Mouse (Mus musculus): ENCODE measurements around the gene Flrt1. TPM values are rescaled to one million over a fixed set of nuclear protein-coding genes. Genes with fewer than 3 reads are reported as not detected.

The Flrt1 gene
- polyA plus RNA-seq (2014; fragmentation: Nextera tagmentation; extraction: Ambion mirVana) = 3.0 and 3.9 TPM in 2 replicates

GRCm38 (mm10) chr19:7105544-7105943 lies at the start of gene Flrt1:
TSS of gene Flrt1 (minus strand) at chr19:7105729.
- peaks cover 5% of the 10 kb centered on the region; the same call in 1 of the 2 replicates for H3K27me3 ChIP-seq (ENCODE audit: control insufficient read depth, insufficient read depth, low read length)
- ATAC-seq (ENCODE audit: insufficient number of reproducible peaks, low FRiP score, low TSS enrichment, low read depth) = no peak
- peak within 1 kb of the TSS; percentile 38; the same call in 1 of the 2 replicates for H3K9ac ChIP-seq (ENCODE audit: low read length)

GRCm38 (mm10) chr19:7155196-7155595 lies 49.7 kb upstream of the Flrt1 start:
- Histone ChIP-seq H3K4me3 (ENCODE audit: low read depth, low read length) (no peak overlapping the region), H3K27ac (replicated peaks; ENCODE audit: low read depth, low read length) (no peak overlapping the region; the same call in 1 of the 2 replicates), H3K27me3 (ENCODE audit: control insufficient read depth, insufficient read depth, low read length) (peaks cover 20% of the 10 kb centered on the region), H3K9me3 (ENCODE audit: control insufficient read depth, low read length) (no peaks in the 10 kb centered on the region), H3K4me2 (ENCODE audit: low read depth, severe bottlenecking) (no peak overlapping the region), H3K9ac (ENCODE audit: low read length) (no peak overlapping the region), H3K36me3 (ENCODE audit: control insufficient read depth, insufficient read depth, low read length) (no peaks in the 10 kb centered on the region), H3K4me1 (ENCODE audit: control insufficient read depth, insufficient read depth, low read length) (peaks cover 27% of the 10 kb centered on the region)
- ATAC-seq (ENCODE audit: insufficient number of reproducible peaks, low FRiP score, low TSS enrichment, low read depth) (no peak), DNase-seq (ENCODE audit: low spot score) (no peak)
- WGBS = 71% methylated on average over 6 of the region's 6 CpGs

More at GRCm38 (mm10) chr19:7105544-7105943, at the start of gene Flrt1:
- no peak for DNase-seq (ENCODE audit: low spot score)
- H3K36me3 ChIP-seq (ENCODE audit: control insufficient read depth, insufficient read depth, low read length) = no peaks in the 10 kb centered on the region
- WGBS = 63% methylated on average over 9 of the region's 9 CpGs
- H3K4me1 ChIP-seq (ENCODE audit: control insufficient read depth, insufficient read depth, low read length) = peaks cover 31% of the 10 kb centered on the region
- no peaks in the 10 kb centered on the region for H3K9me3 ChIP-seq (ENCODE audit: control insufficient read depth, low read length)
- no peak within 1 kb of the TSS for H3K27ac ChIP-seq (replicated peaks; ENCODE audit: low read depth, low read length)
- no peak within 1 kb of the TSS for H3K4me2 ChIP-seq (ENCODE audit: low read depth, severe bottlenecking)
- H3K4me3 ChIP-seq (ENCODE audit: low read depth, low read length) = no peak within 1 kb of the TSS

DNA sequence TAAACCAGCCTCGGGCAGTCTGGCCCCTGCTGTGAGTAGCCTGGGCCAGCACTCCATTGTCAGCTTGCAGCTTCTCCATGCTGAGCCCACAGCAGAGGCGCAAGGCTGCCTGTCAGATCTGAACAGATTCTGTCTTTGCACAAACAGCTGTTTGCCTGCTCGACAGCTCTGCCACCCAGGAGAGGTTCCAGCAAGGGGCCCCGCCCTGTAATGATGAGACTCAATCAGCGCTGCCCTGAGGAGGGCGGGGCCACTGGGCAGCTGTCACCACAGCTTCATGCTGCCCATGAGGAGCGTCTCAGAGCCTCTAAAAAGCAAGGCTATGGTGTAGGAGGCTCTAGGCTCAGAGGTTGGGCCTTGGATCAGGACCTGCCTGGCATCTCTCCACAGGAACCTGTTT lies 47.7 kb upstream of the Flrt1 start:
- Histone ChIP-seq H3K27me3 (ENCODE audit: control insufficient read depth, insufficient read depth, low read length) (peaks cover 11% of the 10 kb centered on the region), H3K4me1 (ENCODE audit: control insufficient read depth, insufficient read depth, low read length) (peaks cover 40% of the 10 kb centered on the region), H3K9ac (ENCODE audit: low read length) (no peak overlapping the region), H3K27ac (replicated peaks; ENCODE audit: low read depth, low read length) (no peak overlapping the region), H3K4me2 (ENCODE audit: low read depth, severe bottlenecking) (no peak overlapping the region), H3K36me3 (ENCODE audit: control insufficient read depth, insufficient read depth, low read length) (no peaks in the 10 kb centered on the region), H3K4me3 (ENCODE audit: low read depth, low read length) (no peak overlapping the region), H3K9me3 (ENCODE audit: control insufficient read depth, low read length) (no peaks in the 10 kb centered on the region)
- ATAC-seq (ENCODE audit: insufficient number of reproducible peaks, low FRiP score, low TSS enrichment, low read depth) = no peak
- DNase-seq (ENCODE audit: low spot score) = no peak
- 21% methylated on average over 7 of the region's 7 CpGs for WGBS

DNA sequence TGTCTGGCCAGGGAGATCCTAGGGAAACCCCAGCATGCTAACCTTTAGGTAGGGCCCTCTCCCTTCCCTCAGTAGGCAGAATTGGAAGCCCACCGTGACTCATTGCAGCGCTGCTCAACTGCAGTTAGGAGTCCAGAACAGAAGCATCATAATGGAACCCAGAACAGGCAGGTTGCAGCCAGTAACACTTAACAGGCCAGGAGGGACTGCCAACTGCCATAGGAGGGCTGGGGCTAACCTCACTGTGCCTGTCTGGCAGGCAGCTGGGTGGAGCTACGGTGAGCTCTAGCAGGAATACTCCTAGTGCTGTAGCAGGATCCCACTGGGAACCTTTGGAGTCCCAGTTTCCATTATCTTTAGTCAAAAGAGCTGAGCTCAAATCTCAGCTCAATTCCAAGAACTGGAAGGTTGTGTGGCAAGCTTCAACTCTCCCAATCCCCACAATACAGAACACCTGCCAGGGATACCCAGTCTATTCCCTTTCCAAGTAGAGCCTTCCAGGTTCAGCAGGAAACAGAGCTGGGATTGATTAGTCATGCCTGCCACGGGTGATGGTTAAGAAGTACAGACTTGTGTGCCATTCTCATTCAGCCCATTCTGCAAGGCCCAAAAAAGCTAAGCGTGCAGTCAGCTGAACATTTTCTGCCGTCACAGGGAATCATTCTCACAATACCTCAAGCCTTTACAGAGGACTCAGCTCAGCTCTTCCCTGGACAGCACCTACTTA lies 46.6 kb upstream of the Flrt1 start:
- Histone ChIP-seq H3K4me2 (ENCODE audit: low read depth, severe bottlenecking) (no peak overlapping the region), H3K27ac (replicated peaks; ENCODE audit: low read depth, low read length) (no peak overlapping the region), H3K9me3 (ENCODE audit: control insufficient read depth, low read length) (no peaks in the 10 kb centered on the region), H3K4me1 (ENCODE audit: control insufficient read depth, insufficient read depth, low read length) (peaks cover 42% of the 10 kb centered on the region), H3K4me3 (ENCODE audit: low read depth, low read length) (no peak overlapping the region), H3K27me3 (ENCODE audit: control insufficient read depth, insufficient read depth, low read length) (peaks cover 4% of the 10 kb centered on the region), H3K36me3 (ENCODE audit: control insufficient read depth, insufficient read depth, low read length) (no peaks in the 10 kb centered on the region), H3K9ac (ENCODE audit: low read length) (no peak overlapping the region)
- no peak for ATAC-seq (ENCODE audit: insufficient number of reproducible peaks, low FRiP score, low TSS enrichment, low read depth)
- WGBS = 87% methylated on average over 6 of the region's 6 CpGs
- DNase-seq (ENCODE audit: low spot score) = no peak

GRCm38 (mm10) chr19:7151300-7151926 lies 45.9 kb upstream of the Flrt1 start:
- H3K27me3 ChIP-seq (ENCODE audit: control insufficient read depth, insufficient read depth, low read length) = peaks cover 3% of the 10 kb centered on the region
- DNase-seq (ENCODE audit: low spot score) (no peak), ATAC-seq (ENCODE audit: insufficient number of reproducible peaks, low FRiP score, low TSS enrichment, low read depth) (no peak)
- no peak overlapping the region for H3K27ac ChIP-seq (replicated peaks; ENCODE audit: low read depth, low read length)
- H3K4me1 ChIP-seq (ENCODE audit: control insufficient read depth, insufficient read depth, low read length) = peaks cover 37% of the 10 kb centered on the region
- H3K4me3 ChIP-seq (ENCODE audit: low read depth, low read length) = no peak overlapping the region
- H3K9ac ChIP-seq (ENCODE audit: low read length) = no peak overlapping the region
- WGBS = 91% methylated on average over 7 of the region's 7 CpGs
- no peak overlapping the region for H3K4me2 ChIP-seq (ENCODE audit: low read depth, severe bottlenecking)
- H3K9me3 ChIP-seq (ENCODE audit: control insufficient read depth, low read length) = no peaks in the 10 kb centered on the region
- H3K36me3 ChIP-seq (ENCODE audit: control insufficient read depth, insufficient read depth, low read length) = no peaks in the 10 kb centered on the region

DNA sequence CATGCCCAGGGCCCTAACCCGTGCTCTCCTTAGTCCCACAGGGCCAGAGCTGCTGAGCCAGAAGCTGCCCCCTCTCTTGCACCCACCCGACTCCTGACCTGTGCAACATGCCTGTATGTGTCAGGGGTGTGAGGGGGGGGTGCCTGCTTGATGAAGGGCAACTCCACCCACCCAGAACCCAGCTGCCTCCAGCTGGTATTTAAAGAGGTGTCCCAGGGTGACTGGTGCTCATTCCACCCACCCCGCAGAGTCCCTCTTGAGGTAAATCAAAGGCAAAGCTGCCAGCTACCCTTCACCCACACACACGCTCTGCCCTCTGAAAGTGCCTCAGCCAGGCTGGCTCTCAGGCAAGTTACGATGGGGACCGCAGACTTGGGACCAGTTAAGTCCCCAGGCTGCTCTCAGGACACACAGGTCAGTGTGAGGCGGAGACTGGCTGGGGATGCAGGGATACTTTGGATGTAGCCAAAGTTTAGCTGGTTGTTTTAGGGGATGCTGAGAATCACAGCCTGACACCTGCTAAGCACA lies 43.7 kb upstream of the Flrt1 start:
- DNase-seq (ENCODE audit: low spot score) (no peak), ATAC-seq (ENCODE audit: insufficient number of reproducible peaks, low FRiP score, low TSS enrichment, low read depth) (no peak)
- WGBS = 62% methylated on average over 7 of the region's 7 CpGs
- no peaks in the 10 kb centered on the region for H3K36me3 ChIP-seq (ENCODE audit: control insufficient read depth, insufficient read depth, low read length)
- H3K9me3 ChIP-seq (ENCODE audit: control insufficient read depth, low read length) = no peaks in the 10 kb centered on the region; the same call in 1 of the 2 replicates
- H3K4me3 ChIP-seq (ENCODE audit: low read depth, low read length) = no peak overlapping the region
- H3K4me1 ChIP-seq (ENCODE audit: control insufficient read depth, insufficient read depth, low read length) = peaks cover 36% of the 10 kb centered on the region
- H3K4me2 ChIP-seq (ENCODE audit: low read depth, severe bottlenecking) = no peak overlapping the region
- peaks cover 17% of the 10 kb centered on the region for H3K27me3 ChIP-seq (ENCODE audit: control insufficient read depth, insufficient read depth, low read length)
- no peak overlapping the region for H3K27ac ChIP-seq (replicated peaks; ENCODE audit: low read depth, low read length)
- no peak overlapping the region for H3K9ac ChIP-seq (ENCODE audit: low read length)

DNA sequence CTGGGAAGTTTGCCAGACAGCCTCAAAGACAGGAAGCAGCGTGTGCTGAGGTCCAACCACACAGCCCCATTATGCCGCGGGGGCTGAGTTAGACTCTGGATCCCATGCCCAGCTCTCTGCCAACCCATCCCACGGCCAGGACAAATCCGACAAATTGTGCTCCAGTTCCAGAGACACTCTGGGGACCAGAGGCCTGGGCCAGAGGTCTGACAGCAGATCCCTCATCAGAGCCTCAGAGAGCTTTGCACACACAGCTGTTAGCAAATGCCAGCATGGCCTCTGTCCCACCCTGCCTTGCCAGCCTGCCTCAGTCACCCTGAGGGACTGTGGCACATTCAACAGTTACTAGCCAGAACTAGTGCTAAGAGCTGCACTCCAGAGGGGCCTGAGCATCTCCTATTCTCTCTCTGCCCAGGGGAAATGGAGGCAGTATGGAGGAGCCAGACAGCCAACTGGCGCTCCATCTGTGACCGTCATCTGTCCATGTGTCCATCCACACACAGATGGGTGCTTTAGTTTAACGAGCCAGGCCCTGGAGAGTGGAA lies 43.1 kb upstream of the Flrt1 start:
- no peak overlapping the region for H3K27ac ChIP-seq (replicated peaks; ENCODE audit: low read depth, low read length)
- H3K27me3 ChIP-seq (ENCODE audit: control insufficient read depth, insufficient read depth, low read length) = peaks cover 17% of the 10 kb centered on the region

DNA sequence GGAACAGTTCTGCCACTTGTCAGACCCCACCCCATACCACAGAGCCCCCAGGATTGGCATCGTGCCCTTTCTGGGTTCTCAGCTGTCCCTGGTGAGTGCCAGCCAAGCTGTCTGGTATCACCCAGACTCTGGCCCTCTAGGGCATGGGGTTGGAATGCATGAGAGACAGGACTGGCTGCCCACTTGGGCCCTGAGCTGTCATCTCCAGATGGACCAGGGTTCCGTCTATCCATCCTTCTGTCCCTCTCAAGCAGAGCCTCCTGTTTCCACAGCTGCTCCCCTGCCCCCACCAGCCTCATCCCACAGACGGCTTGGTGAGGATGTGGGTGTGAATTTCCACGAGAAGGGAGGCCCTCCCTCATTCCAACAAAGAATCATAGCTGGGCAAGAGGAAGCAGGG lies 42.6 kb upstream of the Flrt1 start:
- no peaks in the 10 kb centered on the region for H3K36me3 ChIP-seq (ENCODE audit: control insufficient read depth, insufficient read depth, low read length)
- whole genome bisulfite sequencing = 42% methylated on average over 4 of the region's 4 CpGs
- H3K4me3 ChIP-seq (ENCODE audit: low read depth, low read length) = no peak overlapping the region
- no peak for ATAC-seq (ENCODE audit: insufficient number of reproducible peaks, low FRiP score, low TSS enrichment, low read depth)
- no peak overlapping the region for H3K27ac ChIP-seq (replicated peaks; ENCODE audit: low read depth, low read length)
- peaks cover 20% of the 10 kb centered on the region for H3K27me3 ChIP-seq (ENCODE audit: control insufficient read depth, insufficient read depth, low read length)
- H3K4me1 ChIP-seq (ENCODE audit: control insufficient read depth, insufficient read depth, low read length) = peaks cover 42% of the 10 kb centered on the region
- no peak overlapping the region for H3K9ac ChIP-seq (ENCODE audit: low read length)
- no peak overlapping the region; the same call in 1 of the 2 replicates for H3K4me2 ChIP-seq (ENCODE audit: low read depth, severe bottlenecking)
- no peaks in the 10 kb centered on the region; the same call in 1 of the 2 replicates for H3K9me3 ChIP-seq (ENCODE audit: control insufficient read depth, low read length)
- no peak for DNase-seq (ENCODE audit: low spot score)

More for the DNA sequence above, 43.1 kb upstream of the Flrt1 start:
- H3K36me3 ChIP-seq (ENCODE audit: control insufficient read depth, insufficient read depth, low read length) = no peaks in the 10 kb centered on the region
- no peak overlapping the region for H3K4me3 ChIP-seq (ENCODE audit: low read depth, low read length)
- peaks cover 39% of the 10 kb centered on the region for H3K4me1 ChIP-seq (ENCODE audit: control insufficient read depth, insufficient read depth, low read length)
- no peak overlapping the region for H3K9ac ChIP-seq (ENCODE audit: low read length)
- DNase-seq (ENCODE audit: low spot score) (no peak), ATAC-seq (ENCODE audit: insufficient number of reproducible peaks, low FRiP score, low TSS enrichment, low read depth) (no peak)
- no peaks in the 10 kb centered on the region; the same call in 1 of the 2 replicates for H3K9me3 ChIP-seq (ENCODE audit: control insufficient read depth, low read length)
- WGBS = 64% methylated on average over 8 of the region's 8 CpGs
- no peak overlapping the region; the same call in 1 of the 2 replicates for H3K4me2 ChIP-seq (ENCODE audit: low read depth, severe bottlenecking)

Measured in limb, embryonic 11.5 days (tissue).